Comparison of ENCODE assay signal across 14 mouse cellular contexts in the genomic region with DNA sequence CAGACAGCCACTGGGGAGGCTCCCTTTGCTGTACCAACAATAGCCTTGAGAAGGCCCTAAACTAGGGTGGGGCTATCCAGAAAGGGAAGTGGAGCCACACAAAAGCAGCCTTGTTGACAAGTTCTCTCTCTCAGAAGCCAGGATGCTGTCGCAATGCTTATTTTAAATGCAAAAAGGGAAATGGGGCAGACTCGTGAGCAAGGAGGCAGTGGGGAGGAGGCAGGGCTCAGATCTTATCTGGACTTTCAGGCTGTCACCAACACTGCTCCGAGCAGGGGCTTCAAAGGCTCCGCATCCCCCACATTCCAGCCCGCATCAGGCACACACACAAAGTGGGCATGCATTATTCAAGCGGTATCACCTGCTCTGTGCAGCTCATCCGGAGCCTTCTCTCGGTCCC.
DNase-seq lines count a peak whose midpoint lies in the region; ATAC-seq lines count a peak whose summit lies in the region.
"Had no signal": no experiment of that assay in that cellular context is flagged by ENCODE, and none has a peak within 500 bp of the region (broad histone marks: within the 10 kb centered on the region; RNA-seq: fewer than 3 reads in every experiment).

No protein-coding gene starts in this region.

- no peak overlapping the region for H3K4me2 ChIP-seq in heart, embryonic 11.5 days
- H3K4me2 ChIP-seq in midbrain, embryonic 16.5 days (ENCODE audit: low read length), result peak overlapping the region; percentile 13; the same call in 1 of the 2 replicates
- H3K4me2 ChIP-seq: hindbrain, embryonic 15.5 days had no signal

- no peaks in the 10 kb centered on the region for H3K27me3 ChIP-seq in heart, embryonic 11.5 days (ENCODE audit: control insufficient read depth, insufficient read depth, low read length)
- no peaks in the 10 kb centered on the region for H3K27me3 ChIP-seq in midbrain, embryonic 16.5 days (ENCODE audit: control insufficient read depth, insufficient read depth, low read depth, low read length)
- H3K27me3 ChIP-seq: hindbrain, embryonic 15.5 days had no signal

- H3K36me3 ChIP-seq in heart, embryonic 11.5 days (ENCODE audit: control insufficient read depth, insufficient read depth, low read length), result no peaks in the 10 kb centered on the region
- no peaks in the 10 kb centered on the region for H3K36me3 ChIP-seq in midbrain, embryonic 16.5 days (ENCODE audit: control insufficient read depth, insufficient read depth, low read length)
- H3K36me3 ChIP-seq: hindbrain, embryonic 15.5 days had no signal

- DNase-seq in heart, postnatal 10 days, result peak; percentile 9
- DNase-seq in T-cell, adult 2 months (ENCODE audit: low spot score), result peak; percentile 45
- DNase-seq in right cerebral cortex, postnatal 36 days (ENCODE audit: low spot score in 2 of 2), result no peak
- no peak for DNase-seq in adrenal gland, adult 2 months
- DNase-seq in cerebellum, adult 18-20 months, result no peak
- DNase-seq: adrenal gland, postnatal 25 days; gastrocnemius, postnatal 10 days; layer of hippocampus, postnatal 36 days had no signal

- intact Hi-C loops in heart, postnatal 10 days (cut with DNase I), result no loop called here

- H3K9me3 ChIP-seq in heart, embryonic 11.5 days (replicated peaks; ENCODE audit: control insufficient read depth, low read length), result no peaks in the 10 kb centered on the region
- no peaks in the 10 kb centered on the region for H3K9me3 ChIP-seq in midbrain, embryonic 16.5 days (replicated peaks; ENCODE audit: control insufficient read depth, low read length, poor library complexity, severe bottlenecking)
- H3K9me3 ChIP-seq: hindbrain, embryonic 15.5 days had no signal

- H3K4me3 ChIP-seq in heart, embryonic 11.5 days (ENCODE audit: low read depth, low read length), result no peak overlapping the region
- no peak overlapping the region for H3K4me3 ChIP-seq in midbrain, embryonic 16.5 days (ENCODE audit: low read depth, low read length)
- H3K4me3 ChIP-seq: hindbrain, embryonic 15.5 days had no signal

- no peak for ATAC-seq in heart, embryonic 11.5 days (replicated peaks; ENCODE audit: insufficient number of reproducible peaks, low FRiP score, low TSS enrichment)
- ATAC-seq in inflammation-experienced regulatory T-cells, adult 6 months, result peak; percentile 17
- peak; percentile 62 for ATAC-seq in midbrain, embryonic 16.5 days

- no peaks in the 10 kb centered on the region for H3K4me1 ChIP-seq in heart, embryonic 11.5 days (ENCODE audit: control insufficient read depth, insufficient read depth, low read length)
- peaks cover 11% of the 10 kb centered on the region for H3K4me1 ChIP-seq in midbrain, embryonic 16.5 days (ENCODE audit: control insufficient read depth, insufficient read depth, low read length)

- WGBS in heart, embryonic 11.5 days (ENCODE audit: insufficient replicate concordance), result 16% methylated on average over 8 of the region's 8 CpGs
- WGBS in midbrain, embryonic 16.5 days, result 17% methylated on average over 8 of the region's 8 CpGs

- H3K9ac ChIP-seq in heart, embryonic 11.5 days (ENCODE audit: low read depth, low read length), result no peak overlapping the region
- H3K9ac ChIP-seq in midbrain, embryonic 16.5 days (ENCODE audit: low read depth, low read length), result peak overlapping the region; percentile 17; the same call in 1 of the 2 replicates
- H3K9ac ChIP-seq: hindbrain, embryonic 15.5 days had no signal

- H3K27ac ChIP-seq in heart, embryonic 11.5 days (ENCODE audit: low read depth, low read length), result no peak overlapping the region
- peak overlapping the region; percentile 45 for H3K27ac ChIP-seq in midbrain, embryonic 16.5 days (ENCODE audit: low read length)
- H3K27ac ChIP-seq: hindbrain, embryonic 15.5 days; macrophage; stomach, postnatal 0 days had no signal

Comparison
In these comparisons a context has a peak if more than half of its experiments do, and no peak if none do; other contexts are left out.
1. DNase-seq: peak in heart, postnatal 10 days (2 of 2) and T-cell, adult 2 months (single experiment); none in right cerebral cortex, postnatal 36 days (0 of 2), adrenal gland, adult 2 months (single experiment) and cerebellum, adult 18-20 months (0 of 2).